Comparison of ENCODE assay signal across 8 mouse cellular contexts in the genomic region with DNA sequence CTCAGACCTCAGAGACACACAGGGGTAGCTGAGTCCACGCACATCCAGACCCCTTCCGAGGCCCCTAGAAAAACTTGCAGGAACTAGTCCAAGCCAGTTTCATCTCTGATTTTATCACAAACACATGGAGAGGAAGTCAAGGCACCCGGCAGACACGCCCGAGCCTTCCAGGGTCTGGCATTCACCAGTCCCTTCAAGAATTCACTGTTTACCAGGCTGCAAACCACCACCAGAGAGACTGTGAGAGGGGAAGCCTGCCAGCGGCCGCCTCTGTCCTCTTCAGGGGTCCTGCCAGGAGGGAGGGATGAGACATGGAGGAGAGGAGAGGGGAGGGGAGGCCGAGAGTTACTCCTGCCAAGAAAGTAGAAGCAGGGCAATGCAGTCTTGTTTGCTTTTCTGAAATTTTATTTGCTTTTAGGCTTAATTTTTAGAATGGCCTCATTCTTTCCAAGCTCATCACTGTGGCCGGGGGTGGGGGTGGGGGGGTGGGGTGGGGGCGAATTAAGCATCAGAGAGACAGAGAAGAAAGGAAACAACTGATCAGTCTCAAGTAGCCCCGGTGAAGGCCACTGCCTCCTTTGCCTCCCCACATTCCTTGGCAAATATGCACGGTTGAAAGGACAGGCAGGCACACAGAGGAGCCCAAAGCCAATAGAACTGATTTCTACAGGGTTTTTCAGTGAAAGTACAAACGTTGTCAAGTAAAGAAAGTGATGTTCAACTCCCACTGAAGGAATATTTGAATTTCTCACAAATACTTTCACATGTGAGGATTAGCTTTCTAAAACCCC. TPM values are rescaled to one million over a fixed set of nuclear protein-coding genes. Genes with fewer than 3 reads are reported as not detected.
DNase-seq lines count a peak whose midpoint lies in the region; ATAC-seq and TF ChIP-seq lines count a peak whose summit lies in the region.

No protein-coding gene starts in this region.

- TF ChIP-seq POLR2A in olfactory bulb, adult 2 months (IDR thresholded peaks at IDR 0.05; ENCODE audit: insufficient read depth, low read depth, low read length) = no peak

- no peak overlapping the region for H3K4me3 ChIP-seq in embryonic facial prominence, embryonic 14.5 days (ENCODE audit: low read depth, low read length)
- peak overlapping the region; percentile 12; the same call in 1 of the 2 replicates for H3K4me3 ChIP-seq in hindbrain, embryonic 10.5 days
- H3K4me3 ChIP-seq in liver, embryonic 14.5 days (ENCODE audit: insufficient read depth in 1 of 2, low read depth in 2 of 2, low read length in 2 of 2) = no peak overlapping the region
- no peak overlapping the region for H3K4me3 ChIP-seq in olfactory bulb, adult 2 months (ENCODE audit: insufficient read depth, low read depth, low read length)

- H3K4me2 ChIP-seq in embryonic facial prominence, embryonic 14.5 days (ENCODE audit: low read depth, low read length) = peak overlapping the region; percentile 37
- peak overlapping the region; percentile 32; the same call in 1 of the 2 replicates for H3K4me2 ChIP-seq in liver, embryonic 14.5 days (ENCODE audit: low read depth)

- peaks cover 51% of the 10 kb centered on the region for H3K4me1 ChIP-seq in embryonic facial prominence, embryonic 14.5 days (ENCODE audit: control insufficient read depth, insufficient read depth, low read length)
- peaks cover 51% of the 10 kb centered on the region for H3K4me1 ChIP-seq in hindbrain, embryonic 10.5 days (replicated peaks)
- H3K4me1 ChIP-seq in liver, embryonic 14.5 days (replicated peaks; ENCODE audit: control insufficient read depth in 2 of 2, insufficient read depth in 2 of 2, low read length in 1 of 2) = peaks cover 14 to 23% of the 10 kb centered on the region in 2 experiments
- H3K4me1 ChIP-seq in olfactory bulb, adult 2 months (ENCODE audit: control insufficient read depth, insufficient read depth, low read length) = peaks cover 17% of the 10 kb centered on the region

- no peaks in the 10 kb centered on the region for H3K9me3 ChIP-seq in embryonic facial prominence, embryonic 14.5 days (ENCODE audit: control insufficient read depth, low read length)
- H3K9me3 ChIP-seq in hindbrain, embryonic 10.5 days = no peaks in the 10 kb centered on the region
- no peaks in the 10 kb centered on the region for H3K9me3 ChIP-seq in liver, embryonic 14.5 days (ENCODE audit: control insufficient read depth, low read length)

- H3K27me3 ChIP-seq in embryonic facial prominence, embryonic 14.5 days (replicated peaks; ENCODE audit: control insufficient read depth, insufficient read depth, low read length) = no peaks in the 10 kb centered on the region
- H3K27me3 ChIP-seq in hindbrain, embryonic 10.5 days (ENCODE audit: insufficient read depth, poor library complexity, severe bottlenecking) = no peaks in the 10 kb centered on the region
- no peaks in the 10 kb centered on the region for H3K27me3 ChIP-seq in liver, embryonic 14.5 days (ENCODE audit: control insufficient read depth, insufficient read depth, low read length)

- peak overlapping the region; percentile 90 for H3K27ac ChIP-seq in embryonic facial prominence, embryonic 14.5 days (replicated peaks; ENCODE audit: low read depth, low read length)
- H3K27ac ChIP-seq in hindbrain, embryonic 10.5 days = peak overlapping the region; percentile 89
- no peak overlapping the region for H3K27ac ChIP-seq in liver, embryonic 14.5 days
- H3K27ac ChIP-seq in olfactory bulb, adult 2 months (ENCODE audit: insufficient read depth, low read depth, low read length) = 0 out of 2 replicates have a peak overlapping the region, but pooled peaks have one; percentile 59

- no peak for TF ChIP-seq CTCF in liver, embryonic 14.5 days (IDR thresholded peaks at IDR 0.05; ENCODE audit: low read depth)
- no peak for TF ChIP-seq CTCF in olfactory bulb, adult 2 months (IDR thresholded peaks at IDR 0.05; ENCODE audit: insufficient read depth, low read depth, low read length)

- WGBS in embryonic facial prominence, embryonic 14.5 days = 1% methylated on average over 13 of the region's 13 CpGs
- WGBS in hindbrain, embryonic 10.5 days = 8% methylated on average over 13 of the region's 13 CpGs
- WGBS in liver, embryonic 14.5 days (ENCODE audit: insufficient replicate concordance) = 7% methylated on average over 13 of the region's 13 CpGs
- 28% methylated on average over 13 of the region's 13 CpGs for WGBS in olfactory bulb, adult 2 months

- ATAC-seq in embryonic facial prominence, embryonic 14.5 days (ENCODE audit: low read depth) = peak; percentile 85
- peak; percentile 52 for ATAC-seq in liver, embryonic 14.5 days (ENCODE audit: insufficient read depth)

- no peak; the same call in 1 of the 2 replicates for TF ChIP-seq EP300 in liver, embryonic 14.5 days (IDR thresholded peaks at IDR 0.05; ENCODE audit: low read depth)

- DNase-seq in urinary bladder, postnatal 14 days (ENCODE audit: low spot score) = peak; percentile 46
- DNase-seq in urinary bladder, postnatal 10 days (ENCODE audit: low spot score) = no peak
- DNase-seq in embryonic facial prominence, embryonic 14.5 days (ENCODE audit: low spot score) = peak; percentile 94
- peak; percentile 72 for DNase-seq in hindbrain, embryonic 10.5 days (ENCODE audit: low spot score)
- no peak for DNase-seq in liver, embryonic 14.5 days (ENCODE audit: low read depth in 3 of 3, low spot score in 3 of 3)
- DNase-seq in T-cell, adult 2 months (ENCODE audit: low spot score) = no peak
- DNase-seq in right cerebral cortex, postnatal 14 days = no peak

- no peaks in the 10 kb centered on the region for H3K36me3 ChIP-seq in embryonic facial prominence, embryonic 14.5 days (ENCODE audit: control insufficient read depth, insufficient read depth, low read length)
- H3K36me3 ChIP-seq in hindbrain, embryonic 10.5 days = no peaks in the 10 kb centered on the region
- H3K36me3 ChIP-seq in liver, embryonic 14.5 days (replicated peaks; ENCODE audit: control insufficient read depth, insufficient read depth, low read depth) = no peaks in the 10 kb centered on the region

- 0 out of 2 replicates have a peak overlapping the region, but pooled peaks have one; percentile 21 for H3K9ac ChIP-seq in embryonic facial prominence, embryonic 14.5 days (ENCODE audit: low read depth, low read length)
- no peak overlapping the region for H3K9ac ChIP-seq in liver, embryonic 14.5 days (replicated peaks)

RNA-seq across cellular contexts. Expression of a gene that starts 43.1 kb away (rescaled TPM):
- 870 and 944 TPM in 2 replicates for polyA plus RNA-seq in embryonic facial prominence, embryonic 14.5 days (2014; fragmentation: Nextera tagmentation; extraction: Ambion mirVana)
- polyA plus RNA-seq in hindbrain, embryonic 10.5 days (2016; fragmentation: Nextera tagmentation; extraction: Ambion mirVana) = 918 and 954 TPM in 2 replicates
- polyA plus RNA-seq in liver, embryonic 14.5 days (2012; rRNA removed) = 52.9 and 62.7 TPM in 2 replicates
- 82.7 and 90.1 TPM in 2 replicates for polyA plus RNA-seq in liver, embryonic 14.5 days (2014; fragmentation: Nextera tagmentation; extraction: Ambion mirVana)
- not detected in 2 replicates for polyA plus RNA-seq in olfactory bulb, adult 2 months (2012; ENCODE audit: insufficient read depth, insufficient read length, low replicate concordance, missing spikeins)

Comparison
In these comparisons a context has a peak if more than half of its experiments do, and no peak if none do; other contexts are left out.
1. DNase-seq: peak in urinary bladder, postnatal 14 days (single experiment), embryonic facial prominence, embryonic 14.5 days (single experiment) and hindbrain, embryonic 10.5 days (single experiment); none in urinary bladder, postnatal 10 days (single experiment), liver, embryonic 14.5 days (0 of 3), T-cell, adult 2 months (single experiment) and right cerebral cortex, postnatal 14 days (single experiment).